Mouse (Mus musculus) lung, embryonic 14.5 days (tissue): Measurements from ENCODE around the gene Kcnq1. TPM values are rescaled to one million over a fixed set of nuclear protein-coding genes. Genes with fewer than 3 reads are reported as not detected.

Source experiments
- ATAC-seq: fragments of 200-750 bp; cut with Nextera tagmentation; 2 replicates; pipeline ENCODE4 v1.8.0; 2017; ENCODE audit warnings: mild to moderate bottlenecking, moderate TSS enrichment, moderate library complexity; ENCODE audit not compliant: insufficient read depth
- DNase-seq: peaks from one replicate; pipeline ENCODE4 v3.0.0-alpha.2; 2015
- H3K27ac ChIP-seq: fragments of 300-500 bp; sonication (generic); 2 replicates; pipeline ENCODE4 v1.5.1; 2014; ENCODE audit warnings: low read depth, mild to moderate bottlenecking, moderate library complexity
- H3K27me3 ChIP-seq: fragments of 300-500 bp; sonication (generic); 2 replicates; pipeline ENCODE4 v1.6.1; 2014; ENCODE audit warnings: low read length, control low read depth; ENCODE audit not compliant: insufficient read depth
- H3K36me3 ChIP-seq: fragments of 300-500 bp; sonication (generic); 2 replicates; pipeline ENCODE4 v1.6.1; 2014; ENCODE audit warnings: control low read depth; ENCODE audit not compliant: insufficient read depth
- H3K4me1 ChIP-seq: fragments of 300-500 bp; sonication (generic); 2 replicates; pipeline ENCODE4 v1.6.1; 2014; ENCODE audit warnings: antibody characterized with exemption, control low read depth; ENCODE audit not compliant: insufficient read depth
- H3K4me2 ChIP-seq: fragments of 300-500 bp; sonication (generic); 2 replicates; pipeline ENCODE4 v1.6.1; 2014; ENCODE audit warnings: mild to moderate bottlenecking
- H3K4me3 ChIP-seq: fragments of 300-500 bp; sonication (generic); 2 replicates; pipeline ENCODE4 v1.5.1; 2014; ENCODE audit warnings: low read depth, low read length
- H3K9ac ChIP-seq: fragments of 300-500 bp; sonication (generic); 2 replicates; pipeline ENCODE4 v1.6.1; 2014
- H3K9me3 ChIP-seq: fragments of 300-500 bp; sonication (generic); 2 replicates; pipeline ENCODE4 v1.6.1; 2016; ENCODE audit warnings: low read depth, low read length, control low read depth
- CTCF ChIP-seq: IDR thresholded peaks from 2 replicates; pipeline ENCODE4 v1.5.1; 2016; ENCODE audit warnings: antibody characterized with exemption, low read depth
- WGBS: fragments of 180-500 bp; shearing (Covaris S2); extraction: QIAGEN DNeasy Blood & Tissue Kit; methylation state at CpG from one replicate; pipeline ENCODE4 v1.1.7; 2014; 5-methylcytosine and 5-hydroxymethylcytosine counted together
- polyA plus RNA-seq: library from polyadenylated mRNA; unstranded; fragments of >200 nt; fragmentation: Nextera tagmentation; extraction: Ambion mirVana; gene quantifications from 2 replicates; pipeline ENCODE4 v1.2.1, GENCODE M21; 2014

Gene Kcnq1
- polyA plus RNA-seq, 1 experiment from 2014 or later = 5.3 TPM

DNA sequence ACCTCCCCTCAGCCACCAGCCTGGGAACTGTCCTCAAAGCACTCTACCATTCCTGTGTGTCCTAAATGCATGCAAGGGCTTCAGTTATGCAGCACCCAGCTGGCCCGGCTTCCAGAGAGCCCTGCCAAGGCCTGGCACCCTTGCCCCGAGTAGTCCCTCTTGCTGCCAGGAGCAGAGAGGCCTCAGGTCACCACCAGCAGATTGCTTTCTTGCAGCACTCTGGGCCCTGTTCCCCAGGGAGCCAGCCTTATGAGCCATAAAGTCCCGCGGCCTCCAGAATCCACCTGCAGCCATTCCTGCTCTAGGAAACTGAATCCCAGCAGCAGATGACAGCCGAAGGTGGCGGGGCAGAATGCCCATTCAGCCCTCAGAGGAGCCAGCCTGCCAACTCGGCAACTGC lies 327.2 kb downstream of the Kcnq1 start:
- no peaks in the 10 kb centered on the region for H3K27me3 ChIP-seq
- DNase-seq = no peak
- no peak overlapping the region for H3K9ac ChIP-seq
- 76% methylated on average over 7 of the region's 7 CpGs for WGBS
- H3K4me1 ChIP-seq = peaks cover 4% of the 10 kb centered on the region; the same call in 1 of the 2 replicates
- no peak for TF ChIP-seq CTCF
- H3K4me2 ChIP-seq = no peak overlapping the region
- H3K36me3 ChIP-seq = no peaks in the 10 kb centered on the region
- H3K9me3 ChIP-seq = no peaks in the 10 kb centered on the region
- no peak overlapping the region for H3K4me3 ChIP-seq
- no peak for ATAC-seq
- H3K27ac ChIP-seq = no peak overlapping the region

DNA sequence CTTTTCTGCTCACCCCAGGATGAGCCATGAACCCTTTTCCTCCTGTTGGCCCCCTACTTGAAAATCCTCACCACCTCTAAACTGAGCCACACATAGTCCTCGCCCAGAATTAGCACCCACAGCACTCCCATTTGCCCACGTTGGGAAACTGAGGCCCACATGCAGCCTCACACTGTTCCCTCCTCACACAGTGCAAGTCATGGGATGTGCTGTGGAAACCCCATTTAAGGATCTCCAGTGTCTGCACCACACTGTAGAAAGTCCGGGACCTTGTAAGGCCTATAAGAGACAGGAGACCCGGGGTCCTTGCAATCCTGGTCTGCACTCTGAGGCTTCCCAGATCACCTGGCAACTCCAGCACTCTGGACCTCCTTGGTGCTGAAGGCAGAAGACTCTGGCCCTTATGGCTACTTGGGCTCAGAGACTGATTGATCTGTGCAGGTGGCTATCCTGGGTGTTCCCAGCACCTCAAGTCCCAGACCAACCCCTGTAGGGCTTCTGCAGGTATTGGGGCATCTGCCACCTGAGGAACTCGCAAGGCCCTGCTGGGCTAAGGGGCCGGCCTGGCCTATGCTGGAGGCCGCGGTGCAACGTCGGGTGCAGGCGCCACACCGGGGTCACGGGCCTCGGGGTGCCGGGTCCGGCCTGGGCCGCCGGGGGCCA lies 331.2 kb downstream of the Kcnq1 start:
- H3K4me2 ChIP-seq = peak overlapping the region; percentile 93
- DNase-seq (peak; percentile 20), ATAC-seq (peak; percentile 39; the same call in 1 of the 2 replicates)
- H3K27me3 ChIP-seq = no peaks in the 10 kb centered on the region
- peaks cover 4% of the 10 kb centered on the region; the same call in 1 of the 2 replicates for H3K4me1 ChIP-seq
- H3K36me3 ChIP-seq = no peaks in the 10 kb centered on the region
- no peak for TF ChIP-seq CTCF
- 21% methylated on average over 18 of the region's 18 CpGs for WGBS
- H3K4me3 ChIP-seq = peak overlapping the region; percentile 46
- H3K9ac ChIP-seq = peak overlapping the region; percentile 81
- peak overlapping the region; percentile 4; the same call in 1 of the 2 replicates for H3K27ac ChIP-seq
- no peaks in the 10 kb centered on the region for H3K9me3 ChIP-seq

DNA sequence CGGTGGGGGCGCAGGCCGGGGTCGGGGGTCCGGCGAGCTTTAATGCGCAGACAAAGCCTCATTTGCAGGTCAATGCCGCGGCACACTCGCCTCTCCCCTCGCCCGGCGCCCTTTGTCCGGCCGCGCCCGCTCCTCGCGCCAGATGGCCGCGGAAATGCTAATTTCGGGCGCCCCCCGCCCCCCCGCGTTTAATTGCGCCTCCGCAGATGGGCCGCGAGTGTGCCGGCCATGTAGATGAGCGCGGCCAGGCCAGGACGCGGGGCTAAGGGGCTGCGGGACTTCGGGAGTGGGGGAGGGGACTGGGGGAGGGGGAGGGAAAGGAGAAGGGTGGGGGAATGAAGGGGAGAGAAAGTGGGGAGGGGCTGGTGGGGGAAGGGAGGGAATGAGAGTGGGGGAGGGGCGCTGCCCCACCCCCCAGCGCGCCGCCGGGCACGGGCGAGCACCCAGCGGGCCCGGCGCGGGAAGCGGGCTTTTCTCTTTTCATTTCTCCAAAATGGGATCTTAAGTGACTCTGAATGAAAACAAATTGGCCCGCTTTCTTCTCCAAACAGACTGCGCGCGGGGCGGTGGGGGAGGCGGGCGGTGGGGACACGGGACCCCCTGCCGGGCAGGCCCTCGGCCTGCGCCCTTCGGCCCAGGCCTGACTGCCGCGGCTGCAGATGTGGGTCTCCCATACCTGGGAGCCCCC lies 331.9 kb downstream of the Kcnq1 start:
- DNase-seq = peak; percentile 54
- no peak for TF ChIP-seq CTCF
- WGBS = 1% methylated on average over 63 of the region's 63 CpGs
- peak overlapping the region; percentile 4; the same call in 1 of the 2 replicates for H3K27ac ChIP-seq
- H3K27me3 ChIP-seq = peaks cover 5% of the 10 kb centered on the region; the same call in 1 of the 2 replicates
- peak overlapping the region; percentile 93 for H3K4me2 ChIP-seq
- peak overlapping the region; percentile 46 for H3K4me3 ChIP-seq
- no peaks in the 10 kb centered on the region for H3K36me3 ChIP-seq
- H3K9me3 ChIP-seq = no peaks in the 10 kb centered on the region
- peaks cover 4% of the 10 kb centered on the region; the same call in 1 of the 2 replicates for H3K4me1 ChIP-seq
- H3K9ac ChIP-seq = peak overlapping the region; percentile 81
- ATAC-seq = peak; percentile 48; the same call in 1 of the 2 replicates

DNA sequence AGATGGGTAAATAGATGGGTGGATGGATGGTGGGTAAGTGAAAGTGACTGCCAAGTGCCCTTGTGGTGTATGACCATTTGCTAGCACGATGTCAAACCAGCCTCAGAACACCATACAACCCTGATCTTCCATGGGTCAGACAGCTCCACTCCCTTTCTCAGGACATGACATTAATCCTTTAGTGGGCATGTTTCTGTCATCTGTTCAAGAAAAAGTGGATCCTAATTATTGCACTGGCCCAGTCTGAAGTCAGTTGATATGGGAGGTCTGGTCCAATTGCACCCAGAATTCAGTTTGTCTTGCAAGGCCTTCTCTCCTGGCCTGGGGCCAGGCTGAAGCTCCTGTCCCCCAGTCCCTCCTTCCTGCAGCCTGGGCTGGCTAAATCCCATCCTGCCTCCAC lies 332.8 kb downstream of the Kcnq1 start:
- ATAC-seq = no peak
- DNase-seq = no peak
- Histone ChIP-seq H3K9ac (no peak overlapping the region), H3K9me3 (no peaks in the 10 kb centered on the region), H3K27me3 (peaks cover 13% of the 10 kb centered on the region; the same call in 1 of the 2 replicates), H3K27ac (no peak overlapping the region), H3K4me2 (peak overlapping the region; percentile 93; the same call in 1 of the 2 replicates), H3K4me1 (peaks cover 4% of the 10 kb centered on the region; the same call in 1 of the 2 replicates), H3K36me3 (no peaks in the 10 kb centered on the region), H3K4me3 (no peak overlapping the region)
- no peak for TF ChIP-seq CTCF
- 84% methylated on average over 1 of the region's 1 CpGs for WGBS

DNA sequence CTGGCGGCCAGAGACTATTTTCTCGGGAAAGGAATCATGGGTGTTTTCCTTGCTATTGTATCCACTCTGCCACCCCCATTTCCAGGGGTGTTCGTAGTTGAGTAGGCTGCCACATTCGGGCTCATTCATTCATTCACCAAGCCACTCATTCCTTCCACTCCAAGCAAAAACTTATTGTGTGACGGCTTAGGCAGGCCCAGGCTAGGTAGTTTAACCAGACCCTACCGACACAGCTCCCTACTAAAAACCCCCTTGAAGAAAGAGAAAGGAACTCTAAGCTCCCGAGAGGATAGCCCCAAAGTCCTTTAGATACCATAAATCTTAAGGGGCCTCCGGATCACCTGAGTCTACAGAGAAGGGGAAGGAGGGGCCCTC lies 338.4 kb downstream of the Kcnq1 start:
- H3K4me3 ChIP-seq = 0 out of 2 replicates have a peak overlapping the region, but pooled peaks have one; percentile 34
- no peak overlapping the region for H3K27ac ChIP-seq
- no peaks in the 10 kb centered on the region for H3K9me3 ChIP-seq
- peaks cover 43% of the 10 kb centered on the region for H3K27me3 ChIP-seq
- DNase-seq (no peak), ATAC-seq (no peak)
- H3K36me3 ChIP-seq = no peaks in the 10 kb centered on the region
- no peak for TF ChIP-seq CTCF
- 44% methylated on average over 8 of the region's 8 CpGs for WGBS
- H3K4me2 ChIP-seq = no peak overlapping the region; the same call in 1 of the 2 replicates
- H3K9ac ChIP-seq = no peak overlapping the region
- H3K4me1 ChIP-seq = no peaks in the 10 kb centered on the region

DNA sequence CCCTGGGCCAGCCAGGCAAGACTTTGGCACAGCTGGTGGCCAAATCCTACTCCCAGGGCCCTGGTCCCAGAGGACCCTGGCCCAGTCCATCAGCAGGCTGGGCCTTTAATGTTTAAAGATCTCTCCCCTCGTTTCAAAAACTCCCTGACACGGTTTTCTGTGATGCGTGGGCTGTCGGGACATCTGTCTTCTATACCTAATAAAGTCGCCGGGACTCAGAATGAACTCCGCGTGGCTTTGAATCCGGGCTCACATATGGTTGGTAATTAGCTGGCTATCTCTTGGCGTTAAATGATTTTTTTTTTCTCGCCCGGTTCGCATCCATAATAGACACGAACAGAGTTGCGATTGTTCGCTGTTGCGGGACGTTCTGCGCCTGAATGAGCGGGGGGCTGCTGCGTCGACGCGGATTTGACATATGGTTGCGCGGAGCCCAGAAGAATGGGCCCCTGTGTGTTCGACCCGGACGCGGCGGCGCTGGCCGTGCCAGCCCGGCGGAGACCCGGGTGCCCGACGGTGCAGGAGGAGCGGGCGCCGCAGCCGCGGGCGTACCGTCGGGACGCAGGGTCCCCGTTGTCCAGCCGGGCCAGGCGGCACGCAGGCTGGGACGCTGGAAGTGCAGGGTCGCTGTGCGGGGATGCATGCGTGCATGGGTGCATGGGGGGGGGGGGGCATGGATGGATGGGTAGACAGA lies 338.9 kb downstream of the Kcnq1 start:
- no peak for DNase-seq
- H3K27me3 ChIP-seq = peaks cover 43% of the 10 kb centered on the region

More for the DNA sequence above, 338.9 kb downstream of the Kcnq1 start:
- peak overlapping the region; percentile 69 for H3K4me2 ChIP-seq
- no peaks in the 10 kb centered on the region for H3K4me1 ChIP-seq
- H3K4me3 ChIP-seq = peak overlapping the region; percentile 34
- H3K9ac ChIP-seq = peak overlapping the region; percentile 50
- TF ChIP-seq CTCF = no peak
- ATAC-seq = peak; percentile 18; the same call in 1 of the 2 replicates
- 5% methylated on average over 55 of the region's 55 CpGs for WGBS
- no peaks in the 10 kb centered on the region for H3K9me3 ChIP-seq
- H3K36me3 ChIP-seq = no peaks in the 10 kb centered on the region
- H3K27ac ChIP-seq = no peak overlapping the region
